Mouse (Mus musculus) liver, adult 2 months (tissue): ENCODE data around the gene Ccdc191.

Experiments used
- CTCF ChIP-seq: fragments of 200-500 bp; IDR thresholded peaks from 2 replicates; pipeline ENCODE4 v1.5.1; 2011; ENCODE audit warnings: low read depth, low read length, control low read depth
- POLR2A ChIP-seq: fragments of 200-500 bp; IDR thresholded peaks from 2 replicates; pipeline ENCODE4 v1.6.1; 2011; ENCODE audit warnings: low read length, control low read depth; ENCODE audit not compliant: insufficient read depth; ENCODE audit errors: extremely low read depth

DNA sequence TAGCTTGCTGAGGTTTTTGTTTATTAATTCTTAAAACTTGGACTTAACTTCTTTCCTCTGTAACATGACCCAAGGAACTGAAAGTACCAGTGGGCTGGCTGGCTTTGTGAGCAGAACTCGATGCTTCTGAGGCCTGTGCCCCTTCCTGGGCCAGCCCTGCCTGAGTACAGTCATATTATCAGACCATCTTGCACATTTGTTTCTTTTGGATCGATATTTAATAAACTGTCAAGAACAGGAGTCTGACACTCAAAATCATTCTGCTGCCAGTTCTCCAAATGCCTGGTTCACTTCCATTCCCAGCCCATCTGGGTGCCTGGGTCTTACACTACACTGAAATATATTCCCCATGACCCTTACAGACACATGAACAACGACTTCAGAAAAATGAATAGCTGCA lies 56.3 kb downstream of the Ccdc191 start:
- TF ChIP-seq POLR2A = no peak
- TF ChIP-seq CTCF = no peak
